Mouse (Mus musculus) thymus, postnatal 36 days (tissue): ENCODE results near the gene Nkain1.

Source experiments
- DNase-seq, 2 experiments: peaks; one replicate each; pipeline ENCODE4 v3.0.0; 2022; ENCODE audit warnings: mixed read lengths in 2 of 2

Nkain1 gene

DNA sequence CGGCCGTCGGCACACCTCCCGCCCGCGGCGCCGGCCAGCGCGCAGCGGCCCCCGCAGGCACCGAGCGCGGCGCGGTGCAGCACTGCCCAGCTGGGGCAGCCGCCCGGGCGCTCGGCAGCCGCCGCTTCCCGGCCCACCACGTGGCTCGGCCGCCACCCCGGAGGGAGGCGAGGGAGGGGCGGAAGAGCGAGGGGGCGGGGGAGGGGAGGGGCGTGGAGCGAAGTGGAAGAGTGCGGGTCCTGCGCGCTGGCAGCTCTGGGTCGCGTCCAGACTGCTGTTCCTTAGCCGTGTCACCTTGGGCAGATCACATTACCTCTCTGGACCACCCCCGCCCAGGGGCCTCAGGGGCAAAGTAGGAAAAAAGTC, at the start of gene Nkain1:
TSS of gene Nkain1 (minus strand) at position 126 of the 366 bp plus-strand sequence.
- peak; percentile 12 to 37 for DNase-seq

GRCm38 (mm10) chr4:130578734-130579274, 4.8 kb upstream of the Nkain1 start:
- no peak for DNase-seq

DNA sequence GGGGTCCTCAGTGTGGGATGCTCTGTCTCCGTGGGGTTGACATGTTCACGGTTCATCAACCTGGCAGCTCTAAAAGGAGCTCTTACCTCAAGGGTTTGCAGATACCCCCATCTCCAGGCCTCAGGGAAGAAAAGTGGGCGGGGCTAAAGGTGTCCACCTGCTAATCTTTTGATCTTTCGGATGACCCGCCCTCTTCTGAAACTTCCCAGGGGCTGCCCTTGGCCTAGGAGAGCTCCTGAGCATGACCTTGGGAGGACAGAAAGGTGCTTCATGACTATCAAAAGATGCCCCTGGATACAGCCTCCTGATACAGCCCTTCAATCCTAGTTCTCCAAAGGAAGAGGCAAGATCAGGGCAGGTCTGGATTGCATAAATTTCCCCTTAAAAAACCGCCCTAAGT, 3.1 kb upstream of the Nkain1 start:
- no peak for DNase-seq

GRCm38 (mm10) chr4:130576247-130576931, 2.4 kb upstream of the Nkain1 start:
- DNase-seq, result no peak

GRCm38 (mm10) chr4:130575533-130575932, 1.6 kb upstream of the Nkain1 start:
- DNase-seq, result no peak

DNA sequence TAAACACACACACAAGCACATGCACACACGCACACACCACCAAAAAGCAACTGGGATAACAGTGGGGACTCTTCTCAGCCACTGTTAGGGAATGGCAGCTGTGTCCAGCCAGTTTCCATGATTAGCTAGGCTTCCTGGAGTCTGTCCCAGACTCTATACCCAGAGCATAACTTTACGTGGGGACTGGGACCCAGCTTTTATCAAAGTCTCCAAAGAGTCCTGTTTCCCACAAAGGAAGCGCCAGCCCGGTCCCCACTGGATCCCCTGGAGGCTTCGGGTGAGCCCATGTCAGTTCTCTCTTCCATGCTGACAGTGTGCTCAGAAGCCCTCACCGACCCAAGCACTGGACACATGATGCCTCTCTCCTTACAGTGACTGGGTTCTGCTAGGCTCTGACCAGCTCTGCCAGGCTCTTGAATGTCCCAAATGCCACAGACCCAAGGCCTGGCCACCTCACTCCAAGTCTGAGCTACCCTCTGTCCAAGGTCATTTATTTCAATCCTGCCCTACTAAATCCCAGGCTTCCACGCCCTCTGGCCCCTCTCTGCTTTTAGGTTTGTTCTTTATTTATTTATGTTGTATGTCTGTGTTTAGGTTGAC, 988 bp upstream of the Nkain1 start:
- DNase-seq, result no peak

DNA sequence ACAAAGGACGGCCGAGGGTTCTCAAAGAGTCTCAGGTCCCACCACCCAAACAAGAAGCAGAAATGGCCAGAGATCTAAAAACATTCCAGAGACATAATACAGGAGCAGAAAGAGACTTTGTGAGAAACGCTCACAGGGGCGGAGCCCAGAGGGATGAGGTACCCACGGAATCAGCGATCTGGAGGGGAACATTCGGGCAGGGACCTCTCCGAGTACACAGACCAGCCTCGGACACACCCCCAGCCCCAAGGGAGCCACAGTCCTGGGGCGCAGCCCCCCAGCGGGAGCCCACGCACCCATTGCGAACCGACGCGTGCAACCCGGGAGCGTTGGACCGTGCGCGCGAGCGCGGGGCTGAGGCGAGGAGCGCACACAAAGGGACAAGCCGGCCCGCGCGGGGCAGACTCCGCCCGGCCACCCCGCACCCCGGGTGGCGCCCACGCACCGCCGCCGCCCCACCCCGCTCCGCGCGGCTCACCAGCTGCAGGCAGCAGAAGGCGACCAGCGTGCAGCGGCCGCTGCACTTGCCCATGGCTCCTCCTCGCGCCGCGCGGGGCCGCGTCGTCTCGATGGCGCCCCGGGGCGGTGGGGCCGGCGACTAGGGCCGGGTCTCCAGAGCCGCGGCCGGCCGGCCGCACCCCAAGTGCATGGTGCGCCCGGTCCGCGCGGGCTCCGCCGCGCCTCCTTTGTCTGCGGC, 474 bp downstream of the Nkain1 start:
- no peak for DNase-seq

DNA sequence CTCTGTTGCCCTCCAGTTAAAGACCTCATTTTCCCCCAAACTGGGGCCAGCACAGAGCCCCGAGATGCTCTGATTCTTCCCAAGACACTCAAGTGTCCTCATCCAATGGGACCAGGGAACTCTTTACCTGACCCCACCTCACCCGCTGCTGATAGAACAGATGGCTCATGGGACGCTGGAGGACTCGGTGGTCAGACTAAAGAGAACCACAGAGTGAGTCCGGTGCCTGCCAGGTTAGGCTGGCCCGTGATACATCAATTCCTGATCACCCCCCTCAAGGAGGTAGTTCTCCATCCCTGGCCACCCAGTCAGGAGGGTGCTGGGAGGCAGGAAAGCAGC, 992 bp downstream of the Nkain1 start:
- DNase-seq, result no peak

GRCm38 (mm10) chr4:130572545-130572944, 1.4 kb downstream of the Nkain1 start:
- DNase-seq, result no peak

DNA sequence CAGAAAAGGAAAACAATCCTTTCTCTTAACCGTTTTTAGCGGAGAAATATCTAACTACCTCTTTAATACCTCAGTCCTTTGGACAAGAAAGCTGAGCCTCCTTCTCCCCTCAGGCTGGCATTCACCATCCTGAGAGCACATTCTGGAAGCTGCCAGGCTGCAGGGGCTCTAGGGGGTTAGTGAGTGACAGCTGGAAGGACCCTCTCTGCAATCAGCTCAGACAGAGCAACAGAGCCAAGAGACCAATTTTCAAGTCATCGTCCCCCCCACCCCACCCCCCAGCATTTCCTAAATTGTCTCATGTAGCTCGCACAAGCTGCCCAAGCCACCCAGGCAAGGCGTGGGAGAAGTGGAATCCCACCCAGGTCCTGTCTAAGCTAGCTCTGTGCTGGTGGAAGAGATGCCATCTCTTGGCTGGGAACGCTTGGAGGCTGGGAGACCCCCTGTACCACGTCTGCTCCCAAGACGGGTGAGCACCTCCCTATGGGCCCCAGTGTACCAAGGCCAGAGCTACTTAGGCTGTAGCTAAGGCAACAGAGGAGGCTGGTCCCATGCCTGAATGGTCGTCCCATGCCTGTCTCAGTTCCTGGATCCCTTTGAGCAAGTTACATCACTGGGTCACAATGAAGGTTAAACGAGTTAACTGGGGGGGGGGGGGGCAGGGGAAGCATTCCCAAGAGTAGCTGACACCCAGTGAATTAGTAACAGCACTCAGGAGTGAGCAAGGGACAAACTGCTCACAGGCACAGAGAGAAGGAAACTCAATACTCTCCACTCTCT, 2.8 kb downstream of the Nkain1 start:
- DNase-seq, result no peak

- DNase-seq, result no peak
Observed at GRCm38 (mm10) chr4:130568043-130568978, 5.7 kb downstream of the Nkain1 start.

GRCm38 (mm10) chr4:130563820-130564219, 10.2 kb downstream of the Nkain1 start:
- DNase-seq, result no peak

- no peak for DNase-seq
Observed at GRCm38 (mm10) chr4:130563260-130563756, 10.7 kb downstream of the Nkain1 start.

GRCm38 (mm10) chr4:130560576-130561310, 13.2 kb downstream of the Nkain1 start:
- no peak for DNase-seq

DNA sequence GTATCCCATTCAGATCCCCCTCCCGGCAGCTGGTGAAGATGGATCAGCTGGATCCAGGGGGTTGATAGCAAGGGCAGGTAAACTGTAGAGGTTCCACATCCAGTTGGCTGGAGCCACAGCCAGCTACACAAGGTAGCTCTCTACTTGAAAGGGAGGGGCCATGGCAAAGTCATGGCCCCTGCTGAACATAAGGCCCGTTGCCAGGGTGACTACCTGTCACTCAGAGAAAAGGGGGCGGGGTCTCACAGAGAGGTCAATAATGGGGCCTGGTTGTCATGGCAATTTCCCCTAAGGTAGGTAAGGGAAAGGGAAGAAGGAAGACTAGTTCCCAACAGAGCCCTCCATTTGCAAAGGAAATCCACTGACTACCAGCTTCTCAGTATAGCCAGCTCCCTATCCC, 14.8 kb downstream of the Nkain1 start:
- no peak for DNase-seq

GRCm38 (mm10) chr4:130557852-130558251, 16.1 kb downstream of the Nkain1 start:
- DNase-seq, result no peak

DNA sequence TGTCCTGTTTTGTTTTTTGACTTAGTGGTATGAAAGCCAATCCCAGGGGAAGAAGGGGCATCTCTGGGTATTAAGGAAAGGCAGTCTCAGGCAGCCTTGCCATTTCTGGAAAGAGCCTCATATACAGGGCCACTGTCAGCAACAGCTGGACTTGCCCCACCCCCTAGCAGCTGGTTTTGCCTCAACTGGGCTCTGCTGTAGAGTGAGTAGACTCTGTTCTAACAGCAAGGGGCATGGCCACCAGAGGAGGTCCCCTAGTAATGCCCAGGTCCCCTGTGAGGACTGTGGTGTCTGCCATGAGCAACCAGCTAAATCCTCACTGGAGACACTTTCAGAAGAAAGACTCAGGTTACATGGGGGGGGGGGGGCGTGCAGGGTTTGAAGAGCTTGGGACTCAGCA, 17.0 kb downstream of the Nkain1 start:
- no peak for DNase-seq

DNA sequence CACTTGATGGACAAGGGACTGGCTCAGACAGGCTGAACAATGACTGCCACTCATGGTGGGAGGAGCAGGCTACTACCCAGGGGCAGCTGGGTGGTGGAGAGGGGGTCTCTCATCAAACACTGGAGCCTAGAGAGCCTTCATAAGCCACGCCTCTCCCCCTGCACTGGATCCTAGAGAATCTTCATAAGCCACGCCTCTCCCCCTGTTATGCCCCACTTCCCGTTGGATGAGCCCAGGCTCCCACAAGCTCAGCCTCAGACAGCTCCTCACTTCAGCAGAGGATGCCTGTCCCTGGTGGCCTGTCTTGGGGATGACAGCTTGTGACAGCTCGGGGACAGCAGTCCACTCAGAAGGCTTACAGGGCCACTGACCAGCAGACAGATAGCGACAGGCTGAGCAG, 17.7 kb downstream of the Nkain1 start:
- DNase-seq, result no peak

- DNase-seq, result no peak
Observed at GRCm38 (mm10) chr4:130553121-130553448, 20.9 kb downstream of the Nkain1 start.

- DNase-seq, result no peak
Observed at GRCm38 (mm10) chr4:130552312-130553120, 21.5 kb downstream of the Nkain1 start.
